Mouse (Mus musculus): ENCODE measurements around the gene Klk1b5. TPM values are rescaled to one million over a fixed set of nuclear protein-coding genes. Genes with fewer than 3 reads are reported as not detected.
"Not testable (repeated sequence)": the region's sequence is repeated elsewhere in the genome, so short reads cannot be mapped to it uniquely, and the experiment has no call there.

The Klk1b5 gene
- total and polyA plus RNA-seq, 2 experiments from 2014 or later = not detected

- Histone ChIP-seq H3K9me3 (replicated peaks; ENCODE audit: control insufficient read depth, low read length) (no peaks in the 10 kb centered on the region), H3K4me3 (ENCODE audit: low read depth, low read length) (peak overlapping the region; percentile 72; the same call in 1 of the 2 replicates), H3K4me2 (ENCODE audit: low read depth, low read length) (peak overlapping the region; percentile 88), H3K9ac (replicated peaks; ENCODE audit: low read depth, low read length) (no peak overlapping the region), H3K27me3 (ENCODE audit: control insufficient read depth, insufficient read depth, low read length) (no peaks in the 10 kb centered on the region), H3K27ac (ENCODE audit: low read depth) (no peak overlapping the region), H3K4me1 (ENCODE audit: control insufficient read depth, insufficient read depth) (peaks cover 12% of the 10 kb centered on the region), H3K36me3 (replicated peaks; ENCODE audit: control insufficient read depth, insufficient read depth, low read length) (peaks cover 41% of the 10 kb centered on the region)
- TF ChIP-seq EP300 (IDR thresholded peaks at IDR 0.05; ENCODE audit: low read depth) (no peak), CTCF (IDR thresholded peaks at IDR 0.05; ENCODE audit: low read depth) (no peak)
- no peak for ATAC-seq (ENCODE audit: insufficient read depth, low read depth)
- DNase-seq (ENCODE audit: low spot score) = no peak
- WGBS = 86% methylated on average over 2 of the region's 2 CpGs
Measured at GRCm38 (mm10) chr7:44247971-44248370, 32.2 kb downstream of the Klk1b5 start.

GRCm38 (mm10) chr7:44249248-44249647 lies 33.5 kb downstream of the Klk1b5 start:
- Histone ChIP-seq H3K27ac (ENCODE audit: low read depth) (no peak overlapping the region), H3K9me3 (replicated peaks; ENCODE audit: control insufficient read depth, low read length) (no peaks in the 10 kb centered on the region), H3K9ac (replicated peaks; ENCODE audit: low read depth, low read length) (no peak overlapping the region), H3K4me2 (ENCODE audit: low read depth, low read length) (no peak overlapping the region), H3K36me3 (replicated peaks; ENCODE audit: control insufficient read depth, insufficient read depth, low read length) (peaks cover 49% of the 10 kb centered on the region), H3K4me1 (ENCODE audit: control insufficient read depth, insufficient read depth) (peaks cover 12% of the 10 kb centered on the region), H3K4me3 (ENCODE audit: low read depth, low read length) (no peak overlapping the region), H3K27me3 (ENCODE audit: control insufficient read depth, insufficient read depth, low read length) (no peaks in the 10 kb centered on the region)
- no peak for TF ChIP-seq EP300 (IDR thresholded peaks at IDR 0.05; ENCODE audit: low read depth)
- no peak for TF ChIP-seq CTCF (IDR thresholded peaks at IDR 0.05; ENCODE audit: low read depth)
- ATAC-seq (ENCODE audit: insufficient read depth, low read depth) (no peak), DNase-seq (ENCODE audit: low spot score) (no peak)
- WGBS = 91% methylated on average over 4 of the region's 4 CpGs

DNA sequence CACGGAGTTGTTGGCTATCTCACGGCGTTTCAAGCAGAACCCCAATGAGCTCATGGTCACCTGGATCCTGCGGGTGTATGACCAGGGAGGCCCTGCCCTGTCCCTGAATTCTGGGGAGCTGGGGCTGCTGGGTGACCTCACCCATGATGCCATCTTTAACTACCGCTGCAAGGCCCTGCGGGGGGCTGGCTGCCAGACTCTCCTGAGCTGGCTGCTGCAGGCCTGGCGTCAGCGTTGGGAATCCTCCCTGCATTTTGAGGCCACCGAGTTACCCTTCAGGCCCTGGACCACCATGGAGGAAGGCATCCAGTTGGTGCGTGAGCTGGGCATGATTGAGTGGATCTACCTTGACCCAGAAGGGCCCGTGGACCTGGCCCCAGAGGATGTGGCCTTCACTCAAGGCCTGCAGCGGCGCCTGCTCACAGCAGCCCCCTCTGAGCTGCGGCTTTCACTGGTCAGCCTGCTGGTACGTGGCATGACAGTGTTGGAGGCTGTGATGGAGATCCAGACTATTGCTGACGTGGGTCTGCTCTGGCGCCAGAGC lies 35.1 kb downstream of the Klk1b5 start:
- H3K9ac ChIP-seq (replicated peaks; ENCODE audit: low read depth, low read length); H3K4me1 ChIP-seq (ENCODE audit: control insufficient read depth, insufficient read depth); H3K4me3 ChIP-seq (ENCODE audit: low read depth, low read length); ATAC-seq (ENCODE audit: insufficient read depth, low read depth); H3K27ac ChIP-seq (ENCODE audit: low read depth); DNase-seq (ENCODE audit: low spot score); H3K4me2 ChIP-seq (ENCODE audit: low read depth, low read length); H3K27me3 ChIP-seq (ENCODE audit: control insufficient read depth, insufficient read depth, low read length); H3K9me3 ChIP-seq (replicated peaks; ENCODE audit: control insufficient read depth, low read length): not testable (repeated sequence)
- peaks cover 49% of the 10 kb centered on the region for H3K36me3 ChIP-seq (replicated peaks; ENCODE audit: control insufficient read depth, insufficient read depth, low read length)
- WGBS = 84% methylated on average over 17 of the region's 17 CpGs

- ATAC-seq (ENCODE audit: insufficient read depth, low read depth) = no peak
- no peak overlapping the region for H3K27ac ChIP-seq (ENCODE audit: low read depth)
- H3K27me3 ChIP-seq (ENCODE audit: control insufficient read depth, insufficient read depth, low read length) = no peaks in the 10 kb centered on the region
- 61% methylated on average over 15 of the region's 15 CpGs for WGBS
- no peak overlapping the region for H3K9ac ChIP-seq (replicated peaks; ENCODE audit: low read depth, low read length)
- peaks cover 47% of the 10 kb centered on the region for H3K36me3 ChIP-seq (replicated peaks; ENCODE audit: control insufficient read depth, insufficient read depth, low read length)
- no peak for DNase-seq (ENCODE audit: low spot score)
- no peak overlapping the region for H3K4me2 ChIP-seq (ENCODE audit: low read depth, low read length)
- H3K4me3 ChIP-seq (ENCODE audit: low read depth, low read length) = no peak overlapping the region
- peaks cover 1% of the 10 kb centered on the region for H3K4me1 ChIP-seq (ENCODE audit: control insufficient read depth, insufficient read depth)
- TF ChIP-seq CTCF (IDR thresholded peaks at IDR 0.05; ENCODE audit: low read depth) = no peak
- no peak for TF ChIP-seq EP300 (IDR thresholded peaks at IDR 0.05; ENCODE audit: low read depth)
- H3K9me3 ChIP-seq (replicated peaks; ENCODE audit: control insufficient read depth, low read length) = no peaks in the 10 kb centered on the region
Measured at GRCm38 (mm10) chr7:44253023-44253616, 37.4 kb downstream of the Klk1b5 start.

DNA sequence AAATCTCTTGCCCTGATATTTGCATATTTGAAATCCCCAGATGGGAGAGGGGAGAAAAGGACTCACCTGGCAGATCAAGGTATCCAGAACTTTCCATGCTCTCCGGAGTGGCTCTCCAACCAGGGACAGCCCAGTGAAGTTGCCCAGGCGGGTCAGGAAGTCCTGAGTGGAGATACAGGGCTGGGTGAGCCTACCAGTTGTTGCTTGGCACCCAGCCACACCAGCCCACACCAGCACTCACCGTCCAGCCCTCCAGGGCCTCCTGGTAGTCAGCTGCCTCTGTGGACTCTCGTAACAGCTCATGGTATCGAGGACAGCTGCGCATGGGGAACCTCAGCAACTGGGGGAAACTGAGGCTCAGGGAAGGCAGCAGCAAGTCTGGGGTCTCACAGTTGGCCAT lies 39.2 kb downstream of the Klk1b5 start:
- ATAC-seq (ENCODE audit: insufficient read depth, low read depth) = no peak
- DNase-seq (ENCODE audit: low spot score) = peak; percentile 9
- Histone ChIP-seq H3K27ac (ENCODE audit: low read depth) (no peak overlapping the region), H3K4me1 (ENCODE audit: control insufficient read depth, insufficient read depth) (no peaks in the 10 kb centered on the region), H3K4me2 (ENCODE audit: low read depth, low read length) (no peak overlapping the region), H3K36me3 (replicated peaks; ENCODE audit: control insufficient read depth, insufficient read depth, low read length) (peaks cover 29% of the 10 kb centered on the region), H3K9me3 (replicated peaks; ENCODE audit: control insufficient read depth, low read length) (no peaks in the 10 kb centered on the region), H3K27me3 (ENCODE audit: control insufficient read depth, insufficient read depth, low read length) (no peaks in the 10 kb centered on the region), H3K4me3 (ENCODE audit: low read depth, low read length) (no peak overlapping the region), H3K9ac (replicated peaks; ENCODE audit: low read depth, low read length) (no peak overlapping the region)
- TF ChIP-seq EP300 (IDR thresholded peaks at IDR 0.05; ENCODE audit: low read depth) (no peak), CTCF (IDR thresholded peaks at IDR 0.05; ENCODE audit: low read depth) (no peak)
- WGBS = 38% methylated on average over 6 of the region's 6 CpGs

DNA sequence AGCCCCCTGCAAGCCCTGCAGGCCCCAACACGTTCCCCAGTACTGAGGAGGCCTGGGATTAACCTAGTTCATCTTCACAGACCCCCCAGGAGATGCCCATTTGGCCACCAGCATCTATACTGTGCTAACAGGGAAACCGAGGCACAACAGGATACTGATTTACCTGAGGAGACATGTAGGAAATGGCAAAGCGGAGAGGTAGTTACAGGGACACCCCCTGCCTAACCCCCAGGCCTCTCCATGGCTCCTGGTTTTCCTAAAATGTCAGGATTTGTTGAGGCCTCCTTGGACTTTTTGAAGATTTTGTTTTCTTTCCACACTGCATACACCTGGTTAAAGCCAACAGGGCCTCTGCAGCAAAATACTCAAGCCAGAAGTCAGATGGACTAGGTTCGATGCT lies 41.5 kb downstream of the Klk1b5 start, which contains the start of gene Acp4:
Gene Acp4, minus strand, starts transcription at position 101 of the 400 bp plus-strand sequence.
- no peak within 1 kb of the TSS for H3K4me3 ChIP-seq (ENCODE audit: low read depth, low read length)
- H3K27ac ChIP-seq (ENCODE audit: low read depth) = no peak within 1 kb of the TSS
- no peak for TF ChIP-seq CTCF (IDR thresholded peaks at IDR 0.05; ENCODE audit: low read depth)
- TF ChIP-seq EP300 (IDR thresholded peaks at IDR 0.05; ENCODE audit: low read depth) = no peak
- H3K27me3 ChIP-seq (ENCODE audit: control insufficient read depth, insufficient read depth, low read length) = peaks cover 5% of the 10 kb centered on the region; the same call in 1 of the 2 replicates
- no peak within 1 kb of the TSS for H3K9ac ChIP-seq (replicated peaks; ENCODE audit: low read depth, low read length)
- H3K4me1 ChIP-seq (ENCODE audit: control insufficient read depth, insufficient read depth) = no peaks in the 10 kb centered on the region
- H3K9me3 ChIP-seq (replicated peaks; ENCODE audit: control insufficient read depth, low read length) = no peaks in the 10 kb centered on the region
- DNase-seq (ENCODE audit: low spot score) (no peak), ATAC-seq (ENCODE audit: insufficient read depth, low read depth) (no peak)
- WGBS = 77% methylated on average over 4 of the region's 4 CpGs
- peaks cover 15% of the 10 kb centered on the region; the same call in 1 of the 2 replicates for H3K36me3 ChIP-seq (replicated peaks; ENCODE audit: control insufficient read depth, insufficient read depth, low read length)
- no peak within 1 kb of the TSS for H3K4me2 ChIP-seq (ENCODE audit: low read depth, low read length)
